Mouse (Mus musculus) embryonic fibroblast, embryonic 13.5 days (primary cell): ENCODE data around the gene Dync2h1.

Experiments
- CTCF ChIP-seq: IDR thresholded peaks from 2 replicates; pipeline ENCODE4 v1.5.1; 2011; ENCODE audit warnings: mild to moderate bottlenecking, control low read depth, low read length, moderate library complexity, borderline replicate concordance; ENCODE audit not compliant: insufficient read depth
- POLR2A ChIP-seq: IDR thresholded peaks from 2 replicates; pipeline ENCODE4 v1.6.1; 2011; ENCODE audit warnings: low read depth, mild to moderate bottlenecking, control low read depth, low read length, moderate library complexity

- TF ChIP-seq CTCF, result no peak
- TF ChIP-seq POLR2A, result no peak
Measured at GRCm38 (mm10) chr9:6927399-6928035, 256.7 kb downstream of the Dync2h1 start.
